ENCODE assay signal across 18 mouse cellular contexts in the genomic region with DNA sequence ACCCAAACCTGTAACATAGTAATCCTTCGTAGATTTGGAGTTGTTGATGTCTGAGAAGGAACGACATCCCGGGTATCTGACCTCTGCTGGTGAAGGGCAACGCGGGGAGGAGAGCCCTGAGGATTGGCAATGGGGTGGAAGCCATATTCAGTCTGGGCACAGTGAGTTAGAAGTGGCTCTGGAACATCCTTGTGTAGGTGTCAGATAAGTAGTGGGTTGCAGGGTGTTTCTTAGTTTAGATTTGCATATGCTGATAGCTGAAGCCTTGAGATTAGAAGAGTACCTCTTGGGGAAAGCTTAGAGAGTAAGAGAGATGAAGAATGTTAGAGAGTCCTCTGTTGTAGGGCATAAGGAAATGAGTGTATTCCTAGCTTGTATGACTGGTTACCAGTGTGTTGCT. TPM values are rescaled to one million over a fixed set of nuclear protein-coding genes. Genes with fewer than 3 reads are reported as not detected.
DNase-seq lines count a peak whose midpoint lies in the region; ATAC-seq and TF ChIP-seq lines count a peak whose summit lies in the region.
"Had no signal": no experiment of that assay in that cellular context is flagged by ENCODE, and none has a peak within 500 bp of the region (broad histone marks: within the 10 kb centered on the region; RNA-seq: fewer than 3 reads in every experiment).

No protein-coding gene starts in this region.

- H3K4me2 ChIP-seq in liver, embryonic 15.5 days, result peak overlapping the region; percentile 57

- H3K27ac ChIP-seq in MEL (ENCODE audit: control insufficient read depth, low read depth, low read length), result peak overlapping the region; percentile 13; the same call in 1 of the 2 replicates
- H3K27ac ChIP-seq in liver, embryonic 15.5 days (replicated peaks), result peak overlapping the region; percentile 87

- intact Hi-C loops in left cerebral cortex, postnatal 10 days (cut with DNase I), result no loop called here

- H3K27me3 ChIP-seq in MEL (ENCODE audit: control insufficient read depth in 1 of 2, insufficient read depth in 2 of 2, low read length in 2 of 2), result no peaks in the 10 kb centered on the region
- H3K27me3 ChIP-seq in erythroblast, embryonic 14.5 days (ENCODE audit: control insufficient read depth), result no peaks in the 10 kb centered on the region
- no peaks in the 10 kb centered on the region for H3K27me3 ChIP-seq in liver, embryonic 15.5 days
- H3K27me3 ChIP-seq: megakaryocyte, embryonic 14.5 days had no signal

- DNase-seq in MEL (ENCODE audit: low read depth, low spot score) (peak; percentile 44), ZHBTc4 (ENCODE audit: low read depth, low spot score) (peak; percentile 39)
- DNase-seq in left cerebral cortex, postnatal 10 days (ENCODE audit: extremely low spot score in 1 of 2, low spot score in 2 of 2), result no peak
- no peak for DNase-seq in thymus, postnatal 25 days
- no peak for DNase-seq in gastrocnemius, postnatal 4 days (ENCODE audit: low spot score in 2 of 2)
- DNase-seq: adrenal gland, postnatal 10 days; cerebellum, postnatal 10 days; forebrain, postnatal 0 days; gastrocnemius, postnatal 14 days; kidney, adult 2 months; kidney, postnatal 36 days; thymus, postnatal 36 days had no signal

- H3K4me3 ChIP-seq in MEL (ENCODE audit: control insufficient read depth in 1 of 2, insufficient read depth in 1 of 2, low read depth in 2 of 2, low read length in 2 of 2), result no peak overlapping the region
- peak overlapping the region; percentile 42 for H3K4me3 ChIP-seq in erythroblast, embryonic 14.5 days (replicated peaks)
- peak overlapping the region; percentile 9 for H3K4me3 ChIP-seq in liver, embryonic 15.5 days (replicated peaks)

- ATAC-seq in liver, embryonic 15.5 days (ENCODE audit: insufficient read depth), result peak; percentile 86
- ATAC-seq: forebrain, postnatal 0 days; hindbrain, embryonic 16.5 days; lung, postnatal 0 days; midbrain, embryonic 16.5 days had no signal

- TF ChIP-seq EP300 in MEL (IDR thresholded peaks at IDR 0.05; ENCODE audit: low read depth in 1 of 2, low read length in 2 of 2), result peak; percentile 66 to 70; a peak in 3 of 4 replicates

- H3K9ac ChIP-seq in MEL (ENCODE audit: control insufficient read depth, low read depth, low read length, poor library complexity, severe bottlenecking), result no peak overlapping the region
- 0 out of 2 replicates have a peak overlapping the region, but pooled peaks have one; percentile 9 for H3K9ac ChIP-seq in liver, embryonic 15.5 days
- H3K9ac ChIP-seq: forebrain, postnatal 0 days had no signal

- H3K4me1 ChIP-seq in MEL (ENCODE audit: control insufficient read depth in 1 of 2, insufficient read depth in 2 of 2, low read length in 2 of 2), result peaks cover 20 to 24% of the 10 kb centered on the region in 2 experiments
- H3K4me1 ChIP-seq in erythroblast, embryonic 14.5 days (ENCODE audit: control insufficient read depth), result peaks cover 75% of the 10 kb centered on the region
- peaks cover 71% of the 10 kb centered on the region for H3K4me1 ChIP-seq in liver, embryonic 15.5 days (replicated peaks)

- TF ChIP-seq CTCF in MEL (IDR thresholded peaks at IDR 0.05 in 2 of 3, conservative IDR thresholded peaks at IDR 0.05 in 1 of 3; ENCODE audit: control insufficient read depth in 1 of 3, insufficient read depth in 1 of 3, low read depth in 2 of 3, low read length in 3 of 3, poor library complexity in 1 of 3, severe bottlenecking in 1 of 3), result no peak

- no peak for TF ChIP-seq RAD21 in MEL (IDR thresholded peaks at IDR 0.05; ENCODE audit: low read depth, low read length)

- TF ChIP-seq POLR2A in MEL (IDR thresholded peaks at IDR 0.05; ENCODE audit: control insufficient read depth in 1 of 2, insufficient read depth in 1 of 2, low read depth in 1 of 2, low read length in 2 of 2, poor library complexity in 1 of 2), result no peak

- no peaks in the 10 kb centered on the region for H3K9me3 ChIP-seq in MEL (replicated peaks; ENCODE audit: insufficient read depth, low read length)
- H3K9me3 ChIP-seq in erythroblast, embryonic 14.5 days (ENCODE audit: control insufficient read depth, low read length), result peaks cover 6% of the 10 kb centered on the region
- no peaks in the 10 kb centered on the region for H3K9me3 ChIP-seq in liver, embryonic 15.5 days (replicated peaks)
- H3K9me3 ChIP-seq: megakaryocyte, embryonic 14.5 days had no signal

- 39% methylated on average over 5 of the region's 5 CpGs for WGBS in liver, embryonic 15.5 days (ENCODE audit: insufficient replicate concordance)

- peaks cover 22 to 46% of the 10 kb centered on the region in 2 experiments for H3K36me3 ChIP-seq in MEL (ENCODE audit: control insufficient read depth in 1 of 2, insufficient read depth in 2 of 2, low read length in 2 of 2)
- peaks cover 95% of the 10 kb centered on the region for H3K36me3 ChIP-seq in erythroblast, embryonic 14.5 days (ENCODE audit: control insufficient read depth)
- H3K36me3 ChIP-seq in liver, embryonic 15.5 days (replicated peaks), result peaks cover 60% of the 10 kb centered on the region

- H3K79me2 ChIP-seq in MEL (ENCODE audit: control insufficient read depth, insufficient read depth, low read length, poor library complexity), result peaks cover 3% of the 10 kb centered on the region

TF ChIP-seq in MEL, 35 proteins besides CTCF, POLR2A, EP300 and RAD21:
- TF ChIP-seq BHLHE40 (IDR thresholded peaks at IDR 0.05; ENCODE audit: borderline replicate concordance, low read depth, low read length) (0 out of 2 replicates have a peak, but pooled peaks have one; percentile 26), NELFE (IDR thresholded peaks at IDR 0.05; ENCODE audit: low read depth, low read length) (no peak), ETS1 (IDR thresholded peaks at IDR 0.05; ENCODE audit: low read depth, low read length) (0 out of 2 replicates have a peak, but pooled peaks have one; percentile 31), ELF1 (IDR thresholded peaks at IDR 0.05; ENCODE audit: low read depth, low read length) (no peak), TAL1 (IDR thresholded peaks at IDR 0.05; ENCODE audit: low read length) (peak; percentile 40), RCOR1 (IDR thresholded peaks at IDR 0.05; ENCODE audit: low read depth, low read length) (peak; percentile 62; the same call in 1 of the 2 replicates), GATA1 (IDR thresholded peaks at IDR 0.05; ENCODE audit: low read depth, low read length) (peak; percentile 65), MAZ (IDR thresholded peaks at IDR 0.05; ENCODE audit: low read depth, low read length) (0 out of 2 replicates have a peak, but pooled peaks have one; percentile 34), TCF12 (IDR thresholded peaks at IDR 0.05; ENCODE audit: low read depth, low read length) (peak; percentile 82), MAX (IDR thresholded peaks at IDR 0.05; ENCODE audit: low read length) (no peak)
TF ChIP-seq in MEL: peak in this region for 7.

RNA-seq across cellular contexts. Expression of gene Herc4, which starts 29.3 kb away (rescaled TPM):
- total RNA-seq in MEL (2012; rRNA removed), result 37.1 and 38.6 TPM in 2 replicates
- polyA plus RNA-seq in MEL (2012; ENCODE audit: insufficient read depth in 1 of 2, insufficient read length in 2 of 2, low read depth in 1 of 2, low replicate concordance in 2 of 2, missing spikeins in 1 of 2), result 100 to 1,000 TPM in 1 of 2 experiments, 10 to 100 TPM in 1; 57.1 to 140 TPM
- 1.4 and 1.7 TPM in 2 replicates for polyA plus RNA-seq in erythroblast, embryonic 14.5 days (2012)
- 26.8 and 31.3 TPM in 2 replicates for polyA plus RNA-seq in liver, embryonic 15.5 days (2015; fragmentation: Nextera tagmentation; extraction: Ambion mirVana)
- 10 to 100 TPM; 40.6 to 43.6 TPM for total RNA-seq in left cerebral cortex, postnatal 10 days (2021)
- 10 to 100 TPM; 29.2 to 33.2 TPM for total RNA-seq in gastrocnemius, postnatal 4 days (2021)

Comparison
In these comparisons a context has a peak if more than half of its experiments do, and no peak if none do; other contexts are left out.
1. DNase-seq: peak in MEL (single experiment) and ZHBTc4 (single experiment); none in left cerebral cortex, postnatal 10 days (0 of 2), thymus, postnatal 25 days (single experiment) and gastrocnemius, postnatal 4 days (0 of 2).
2. H3K4me3 ChIP-seq: peak in erythroblast, embryonic 14.5 days (single experiment) and liver, embryonic 15.5 days (single experiment); none in MEL (0 of 2).